Mouse (Mus musculus) NIH3T3 (cell line): ENCODE data around the gene Tmem243.

Source experiments
- DNase-seq: peaks from one replicate; pipeline ENCODE4 v3.0.0-alpha.2; 2012; ENCODE audit warnings: low read depth

The Tmem243 gene

DNA sequence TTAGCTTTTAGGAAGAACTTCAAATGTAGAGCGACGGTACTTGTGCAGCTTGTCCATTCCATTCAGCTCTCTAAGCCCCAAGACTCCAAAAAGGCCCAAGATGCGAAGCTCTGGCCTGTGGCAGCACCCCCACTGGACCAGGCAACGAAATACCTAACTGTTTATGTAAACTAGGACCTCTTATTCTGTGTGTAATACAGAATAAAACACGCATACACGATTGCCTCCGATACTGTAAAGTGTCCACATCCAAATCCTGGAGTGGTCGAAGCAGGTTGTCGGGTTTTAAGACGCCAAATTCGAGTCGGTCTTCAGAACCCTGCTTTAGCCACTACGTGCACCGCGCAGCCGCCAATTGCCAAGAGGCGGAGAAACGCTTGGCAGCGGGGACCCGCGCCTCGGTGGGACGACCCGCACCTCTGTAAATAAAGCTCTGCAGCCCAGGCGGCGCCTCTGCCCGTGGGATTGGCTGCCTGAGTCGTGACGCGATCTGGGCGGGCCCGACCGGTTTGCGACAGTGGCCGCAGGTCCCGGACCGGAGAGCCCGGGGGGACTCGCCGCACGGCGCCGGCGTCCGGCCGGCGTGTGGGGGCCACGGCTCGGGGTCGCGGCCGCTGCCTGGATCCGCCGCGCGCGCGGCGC lies at the start of gene Tmem243:
Gene Tmem243 (plus strand): TSS at position 462 of the 642 bp plus-strand sequence.
- peak; percentile 80 for DNase-seq

DNA sequence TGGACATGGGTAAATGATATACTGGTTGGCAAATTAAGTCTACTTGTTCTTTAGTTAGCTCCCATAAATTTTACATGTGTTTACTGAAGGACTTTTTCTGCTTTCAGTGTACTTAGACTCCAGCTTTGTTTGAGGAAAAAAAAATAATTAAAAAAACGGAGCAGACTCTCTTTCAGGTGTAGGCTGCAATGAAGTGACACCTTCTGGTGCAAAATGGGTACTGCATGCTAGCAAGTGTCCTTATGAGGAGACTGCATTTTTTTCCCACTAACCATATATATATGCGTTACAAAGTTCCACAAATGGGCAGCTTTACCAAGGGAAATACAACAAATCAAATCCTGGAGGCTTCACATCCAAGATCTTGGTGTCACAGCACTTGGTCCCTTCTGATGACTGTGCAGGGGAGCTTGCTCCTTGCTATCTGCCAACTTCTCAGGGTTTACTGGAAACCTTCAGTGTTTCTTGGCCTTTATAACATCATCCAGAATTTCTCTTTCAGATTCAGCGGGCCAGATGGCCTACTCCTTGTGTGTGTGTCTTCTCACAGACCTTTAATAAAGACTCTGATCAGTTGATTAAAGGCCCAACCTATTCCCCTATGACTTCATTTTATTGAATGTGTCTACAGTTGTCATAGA lies 44.3 kb upstream of the Tmem243 start:
- peak; percentile 86 for DNase-seq

DNA sequence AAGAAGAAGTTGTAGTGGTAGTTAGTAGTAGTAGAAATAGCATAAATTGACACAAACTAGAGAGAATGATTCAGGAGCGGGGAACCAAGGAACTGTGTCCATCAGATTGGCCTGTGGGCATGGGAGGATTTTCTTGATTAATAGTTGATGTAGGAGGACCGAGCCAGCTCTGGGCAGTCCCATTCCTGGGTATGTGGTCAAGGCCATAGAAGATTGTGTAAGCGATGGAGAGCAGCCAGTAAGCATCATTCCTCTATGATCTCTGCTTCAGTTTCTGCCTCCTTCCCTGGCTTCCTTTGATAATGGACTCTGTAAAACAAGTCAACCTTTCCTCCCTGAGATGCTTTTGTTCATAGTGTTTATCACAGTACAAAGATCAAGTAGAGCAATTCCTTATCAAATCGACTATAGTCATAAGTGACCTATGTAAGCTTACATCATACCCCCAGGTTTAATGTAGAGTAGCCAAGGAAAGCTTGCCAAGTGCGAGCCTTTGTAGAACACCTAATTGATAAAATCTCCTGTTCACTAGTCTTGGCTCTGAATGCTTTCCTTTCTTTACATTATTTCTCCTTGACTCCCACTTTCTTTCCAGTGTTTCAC lies 43.1 kb upstream of the Tmem243 start:
- DNase-seq = peak; percentile 63

DNA sequence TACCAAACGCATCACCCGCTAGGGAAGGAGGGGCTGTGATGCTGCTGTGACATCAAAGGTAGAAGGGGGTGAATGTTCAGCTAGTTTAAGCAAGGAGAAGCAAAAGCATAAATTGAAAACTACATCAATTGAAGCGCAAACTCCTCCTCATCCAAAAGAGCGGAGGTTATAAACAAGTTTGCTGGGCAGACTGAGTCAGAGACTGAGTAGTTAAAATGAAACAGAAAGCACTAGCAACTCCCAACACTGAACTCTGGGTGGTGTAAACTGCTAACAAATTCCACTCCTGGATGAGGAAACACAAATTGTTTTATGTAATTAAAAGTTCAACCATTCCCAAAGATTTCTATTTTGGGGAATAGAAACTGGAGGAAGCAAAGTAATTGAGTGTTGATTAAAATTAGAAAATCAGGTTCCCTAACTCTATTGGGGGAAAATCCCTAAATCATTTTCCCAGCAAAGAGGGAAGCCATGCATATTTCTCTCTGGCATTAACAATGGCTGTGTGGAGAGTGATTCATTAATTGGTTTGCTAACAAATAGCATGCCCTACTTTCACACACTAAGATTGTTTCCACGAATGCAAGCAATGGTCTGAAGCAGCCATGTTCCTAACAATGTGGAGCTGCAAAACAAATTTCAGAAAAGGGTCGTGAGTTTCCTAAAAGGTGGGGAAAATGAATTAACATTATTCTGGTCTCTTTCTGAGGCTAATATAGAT lies 41.0 kb upstream of the Tmem243 start:
- DNase-seq = peak; percentile 50

DNA sequence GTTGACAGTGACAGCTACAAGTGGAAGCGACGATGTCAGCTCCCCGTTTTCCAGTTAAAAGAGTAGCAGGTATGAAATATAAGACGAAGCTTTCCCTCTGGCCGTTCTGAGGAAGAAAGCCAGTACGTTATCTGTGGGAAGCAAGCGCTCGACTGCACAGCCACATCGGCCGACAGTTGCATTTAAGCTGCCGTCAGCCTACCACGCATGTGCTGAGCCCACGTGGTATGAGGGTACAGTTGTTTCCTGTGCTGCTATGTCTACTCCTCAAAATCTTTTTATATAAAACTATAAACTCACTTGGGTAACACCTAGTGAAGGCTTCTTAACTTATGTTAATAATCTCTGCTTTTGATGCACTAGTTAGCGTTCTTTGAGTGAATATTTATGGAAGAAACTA lies 40.2 kb upstream of the Tmem243 start:
- DNase-seq = no peak

DNA sequence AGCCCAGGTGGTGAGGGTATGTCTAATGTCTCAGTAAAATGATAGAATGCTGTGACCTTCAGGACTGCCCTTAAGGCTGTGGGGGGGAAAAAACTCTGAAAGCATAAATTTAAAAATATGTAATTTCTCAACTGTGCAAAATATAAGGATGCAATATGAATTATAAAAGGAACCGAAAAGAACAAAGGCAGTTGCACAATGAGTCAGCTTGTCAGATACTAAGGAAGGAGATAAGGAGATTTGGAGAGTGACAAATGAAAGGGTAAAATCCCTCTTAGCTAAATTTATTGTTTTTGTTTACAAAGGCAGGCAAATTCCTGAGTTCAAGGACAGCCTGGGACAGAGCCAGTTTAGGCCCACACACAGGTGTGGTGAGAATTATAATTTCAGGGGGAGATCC lies 36.3 kb upstream of the Tmem243 start:
- no peak for DNase-seq

DNA sequence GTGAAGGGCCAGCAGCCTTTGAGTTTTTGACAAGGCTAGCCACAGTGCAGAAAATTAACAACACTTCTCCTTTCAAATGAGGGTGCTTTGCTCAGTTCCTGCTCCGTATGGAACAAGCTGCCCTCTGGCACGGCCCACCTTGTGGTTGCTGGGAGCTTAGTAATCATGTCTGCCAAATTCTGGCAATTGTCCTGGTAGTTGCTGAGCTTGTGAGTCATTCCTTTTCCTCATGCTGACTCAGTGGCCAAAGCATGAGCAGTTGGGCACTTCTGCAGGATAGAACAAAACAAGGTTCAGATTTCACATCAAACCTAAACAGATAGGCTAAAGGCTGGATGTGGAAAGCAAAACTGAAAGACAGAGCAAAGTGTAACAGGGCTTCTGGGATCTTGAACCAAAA lies 31.6 kb upstream of the Tmem243 start:
- peak; percentile 95 for DNase-seq

DNA sequence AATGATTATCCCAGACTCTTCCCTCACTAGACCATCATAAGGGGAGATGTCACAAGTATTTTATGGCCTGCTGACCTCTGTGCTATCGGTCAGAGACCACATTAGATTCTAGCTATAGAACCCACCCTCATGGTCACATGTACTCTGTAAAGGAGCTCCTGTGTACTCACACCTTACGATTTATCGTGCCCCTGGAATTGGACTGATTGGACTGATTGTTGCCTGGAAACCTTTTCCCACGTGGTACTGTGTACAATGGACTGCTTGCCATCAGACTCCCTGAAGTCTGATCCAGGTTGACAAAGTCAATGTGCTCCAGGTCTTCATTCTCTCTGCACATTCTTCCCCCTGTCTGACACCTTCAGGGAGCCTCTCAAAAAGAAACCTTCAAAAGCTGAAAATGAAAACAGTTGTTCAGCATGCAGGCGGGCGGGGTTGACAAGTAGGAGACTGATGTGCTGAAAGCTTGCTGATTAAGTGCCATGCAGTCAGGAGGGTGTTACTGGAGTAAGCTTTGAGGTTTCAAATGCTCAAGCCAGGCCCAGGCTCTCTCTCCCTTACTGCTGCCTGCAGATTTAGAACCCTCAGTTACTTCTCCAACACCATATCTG lies 30.8 kb upstream of the Tmem243 start:
- peak; percentile 47 for DNase-seq

DNA sequence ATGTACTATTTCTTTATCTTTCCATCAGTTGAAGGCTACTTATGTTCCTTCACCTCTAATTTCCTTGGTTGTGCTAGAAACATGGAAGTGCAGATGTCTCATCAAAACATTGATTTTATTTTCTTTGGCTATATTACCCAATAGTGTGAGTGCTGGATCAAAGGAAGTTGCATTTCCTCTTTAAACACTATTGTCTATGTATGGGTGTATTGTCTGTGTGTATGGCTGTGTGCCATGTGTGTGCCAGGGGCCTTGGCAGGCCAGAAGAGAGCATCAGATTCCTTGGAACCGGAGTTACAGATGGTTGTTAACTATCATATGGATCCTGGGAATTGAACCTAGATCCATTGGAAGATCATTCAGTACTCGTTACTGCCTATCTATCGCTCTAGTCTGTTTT lies 29.1 kb upstream of the Tmem243 start:
- DNase-seq = no peak

DNA sequence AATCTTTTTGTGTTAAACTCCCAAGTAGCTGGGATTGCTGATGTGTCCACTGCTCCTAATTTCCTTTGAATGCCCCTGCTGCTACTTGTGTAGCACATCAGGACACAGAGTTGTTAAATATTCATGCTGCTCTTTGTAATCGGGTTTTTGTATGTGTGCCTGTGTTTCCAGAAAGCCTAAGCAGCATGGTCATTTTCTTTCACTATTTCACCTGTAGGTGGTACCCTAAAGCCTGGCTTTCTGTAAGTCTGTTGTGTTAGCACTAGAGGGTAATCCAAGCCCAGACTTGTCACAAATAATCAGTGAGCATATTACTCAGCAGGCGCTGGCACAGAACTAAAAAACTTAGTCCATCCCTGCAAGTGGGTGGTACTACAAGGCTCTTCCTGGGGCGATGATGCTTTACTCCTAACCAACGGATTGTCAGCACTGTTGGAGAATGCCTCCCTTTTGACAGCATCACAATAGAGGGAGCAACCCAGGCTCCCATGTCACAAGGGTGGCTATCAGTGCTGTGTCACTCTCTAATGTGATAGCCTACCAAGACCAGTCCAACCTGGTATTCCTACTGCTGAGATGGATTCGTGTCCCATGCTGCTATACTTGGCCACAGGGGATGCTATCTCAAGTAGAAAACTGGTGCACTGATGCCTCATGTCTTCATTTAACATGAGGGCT lies 27.2 kb upstream of the Tmem243 start:
- peak; percentile 93 for DNase-seq

DNA sequence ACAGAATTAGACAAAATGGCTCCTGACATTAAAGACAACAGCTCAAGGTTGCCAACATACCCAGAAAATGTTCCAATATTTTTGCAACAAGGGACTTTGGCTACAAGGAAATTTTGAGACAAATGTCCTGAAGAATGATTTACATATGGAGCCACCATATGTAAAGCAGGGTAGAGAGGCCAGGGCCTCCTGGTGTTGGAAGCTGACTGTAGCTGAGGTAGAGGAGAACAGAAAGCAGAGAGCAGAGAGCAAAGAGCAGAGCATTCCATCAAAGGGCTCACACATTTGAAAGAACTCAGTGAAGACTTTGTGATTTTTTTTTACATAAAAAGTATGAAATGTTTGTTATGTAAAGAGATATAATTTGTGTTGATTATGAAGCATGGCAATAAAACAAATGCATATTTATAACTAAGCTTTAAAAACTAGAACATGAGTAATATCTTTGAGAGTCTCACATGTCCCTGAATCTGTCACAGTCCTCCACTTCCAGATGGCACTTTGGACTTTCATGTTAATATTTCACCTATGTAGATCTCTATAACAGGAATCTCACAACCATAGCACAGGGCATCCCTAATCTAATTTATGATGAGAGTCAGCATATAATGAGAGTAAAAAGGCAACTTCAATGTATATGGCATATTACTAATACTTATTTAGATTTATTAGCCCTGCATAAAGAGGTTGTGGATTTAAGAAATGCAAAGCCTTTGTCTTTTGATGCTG lies 20.5 kb upstream of the Tmem243 start:
- DNase-seq = no peak

DNA sequence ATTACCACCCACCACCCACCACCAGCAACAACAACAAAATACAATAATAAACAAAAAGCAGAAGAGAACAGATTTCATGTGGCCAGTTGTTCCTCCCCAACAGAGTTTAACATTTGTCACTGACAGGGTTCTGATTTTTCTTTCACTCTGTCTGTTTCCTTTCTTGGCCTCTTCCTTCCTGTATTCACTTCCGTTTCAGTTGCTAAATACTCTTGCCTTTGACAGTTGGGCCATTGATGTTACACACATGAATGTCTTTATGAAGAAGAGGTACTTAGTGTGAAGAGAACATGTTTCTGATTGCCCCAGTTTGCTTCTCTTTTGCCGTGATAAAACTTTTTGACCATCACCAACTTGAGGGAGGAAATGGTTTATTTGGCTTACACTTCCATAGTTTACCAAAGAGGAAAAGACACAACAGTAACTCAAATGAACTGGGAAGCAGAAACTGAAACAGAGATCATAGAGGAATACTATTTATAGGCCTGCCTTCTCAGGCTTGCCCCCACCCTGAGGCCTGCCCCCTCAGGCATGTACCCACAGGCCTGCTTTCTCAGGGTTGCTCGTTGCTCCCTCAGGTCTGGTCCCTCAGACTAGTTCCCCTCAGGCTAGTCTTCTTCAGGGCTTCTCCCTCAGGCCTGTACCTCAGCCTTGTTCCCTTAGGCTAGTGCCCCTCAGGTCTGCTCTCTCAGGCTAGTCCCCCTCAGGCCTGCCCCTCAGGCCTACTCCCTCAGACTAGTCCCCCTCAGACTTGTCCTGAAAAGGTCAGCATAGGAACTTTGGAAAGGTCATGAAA lies 13.3 kb upstream of the Tmem243 start:
- no peak for DNase-seq

DNA sequence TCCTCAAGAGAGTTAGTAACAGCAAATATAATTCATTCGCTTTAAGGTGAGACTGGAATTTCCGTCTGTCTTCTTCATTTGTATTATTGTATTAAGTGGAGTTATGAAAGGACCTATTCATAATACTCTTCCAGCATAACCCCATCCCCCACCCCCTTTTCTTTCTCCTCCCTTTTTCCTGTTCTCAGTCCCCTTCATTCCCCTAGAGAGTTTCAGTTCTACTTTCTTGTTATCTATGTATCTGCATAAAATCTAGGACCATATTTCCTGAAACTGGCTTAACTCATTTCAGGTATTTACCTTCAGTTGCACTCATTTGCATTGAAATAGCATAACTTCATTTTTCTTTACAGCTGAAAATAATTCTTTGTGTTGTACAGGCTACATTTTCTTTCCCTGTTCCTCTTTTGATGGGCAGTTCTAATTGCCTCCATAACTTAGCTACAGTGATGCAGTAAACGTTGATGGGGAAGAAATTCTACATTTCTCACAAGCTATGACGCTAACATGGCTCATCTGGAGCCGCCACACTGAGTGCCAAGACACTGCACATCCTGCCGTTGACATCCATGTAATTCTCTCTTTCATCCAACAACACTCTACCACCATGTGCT lies 9.9 kb upstream of the Tmem243 start:
- no peak for DNase-seq

DNA sequence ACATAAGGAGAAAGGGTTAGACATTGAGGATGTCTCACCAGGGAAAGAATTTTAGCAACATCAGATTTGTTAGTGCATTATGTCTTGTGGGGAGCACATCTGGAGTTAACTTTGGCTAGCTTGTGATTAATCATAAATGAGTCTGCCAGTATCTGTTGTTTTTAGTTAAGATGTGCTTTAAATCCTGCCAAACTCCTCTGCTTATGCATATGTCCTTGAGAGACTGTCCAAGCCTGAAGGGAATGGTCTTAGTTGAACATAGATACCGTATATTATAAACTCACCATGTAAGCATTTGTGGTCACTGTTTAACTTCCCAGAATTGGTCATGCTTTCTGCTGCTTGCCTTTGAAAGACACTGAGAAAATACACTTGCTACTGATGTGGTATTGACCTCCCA lies 7.8 kb upstream of the Tmem243 start:
- DNase-seq = peak; percentile 62

DNA sequence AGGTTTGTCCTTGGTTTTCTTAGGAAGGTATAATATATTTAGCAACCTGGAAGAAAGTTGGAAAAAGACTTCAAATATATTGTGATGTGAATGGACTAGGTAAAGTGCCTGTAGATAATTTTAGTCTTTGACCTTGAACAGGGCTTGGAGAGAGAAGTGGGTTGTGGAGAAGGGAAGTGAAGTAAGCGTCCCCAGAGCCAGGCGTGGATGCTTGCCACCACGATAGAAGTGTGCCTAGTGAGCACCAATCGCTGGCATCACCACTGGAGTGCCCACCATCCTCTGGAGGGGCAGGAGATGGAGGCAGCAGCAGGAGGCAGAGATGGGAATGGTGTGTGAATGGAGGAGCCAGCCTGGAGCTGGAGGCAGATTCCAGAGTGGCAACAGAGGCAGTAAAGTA lies 7.0 kb upstream of the Tmem243 start:
- DNase-seq = no peak

DNA sequence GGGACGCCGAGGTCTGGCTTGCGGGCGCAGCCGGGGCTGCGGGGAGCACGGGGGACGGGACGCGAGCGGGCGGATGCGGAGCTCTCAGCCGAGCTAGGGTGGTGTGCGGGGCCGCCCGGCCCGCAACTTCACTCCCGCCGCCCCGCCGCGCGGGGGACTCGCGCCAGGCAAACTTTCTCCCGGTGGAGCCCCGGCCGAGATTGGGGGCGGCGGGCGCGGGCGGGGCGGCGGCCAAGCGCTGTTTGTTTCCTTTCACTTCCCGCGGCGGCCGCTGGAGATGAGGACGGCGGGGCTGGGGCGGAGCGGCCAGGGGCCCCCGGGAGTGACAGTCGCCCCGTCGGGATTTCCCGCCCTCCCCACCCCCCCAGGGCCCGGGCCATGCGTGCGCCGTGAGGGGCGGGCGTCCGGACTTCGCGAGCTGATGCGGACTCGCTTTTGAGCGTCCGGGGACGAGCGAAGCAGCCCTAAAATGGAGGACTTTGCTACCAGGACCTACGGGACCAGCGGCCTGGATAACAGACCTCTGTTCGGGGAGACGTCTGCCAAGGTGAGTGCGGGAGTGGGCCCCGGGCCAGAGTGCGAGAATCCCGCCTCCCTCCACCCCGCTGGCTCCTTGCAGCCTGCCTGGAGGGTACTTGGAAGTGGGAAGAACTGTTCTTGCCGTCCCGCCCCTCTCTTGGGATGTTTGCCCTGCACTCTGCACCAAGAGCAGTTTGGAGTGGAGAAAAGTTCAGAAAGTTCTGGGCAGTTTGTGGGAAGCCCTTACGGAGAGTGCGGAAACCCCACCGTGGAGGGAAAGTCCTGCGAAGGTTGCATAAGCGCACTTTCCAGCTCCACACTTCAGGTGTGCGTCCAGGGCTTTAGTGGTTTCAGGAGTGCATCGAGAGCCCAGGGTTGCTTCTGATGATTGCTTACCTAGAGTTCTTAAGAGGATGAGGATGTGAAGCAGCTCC lies 657 bp downstream of the Tmem243 start:
- peak; percentile 61 for DNase-seq

DNA sequence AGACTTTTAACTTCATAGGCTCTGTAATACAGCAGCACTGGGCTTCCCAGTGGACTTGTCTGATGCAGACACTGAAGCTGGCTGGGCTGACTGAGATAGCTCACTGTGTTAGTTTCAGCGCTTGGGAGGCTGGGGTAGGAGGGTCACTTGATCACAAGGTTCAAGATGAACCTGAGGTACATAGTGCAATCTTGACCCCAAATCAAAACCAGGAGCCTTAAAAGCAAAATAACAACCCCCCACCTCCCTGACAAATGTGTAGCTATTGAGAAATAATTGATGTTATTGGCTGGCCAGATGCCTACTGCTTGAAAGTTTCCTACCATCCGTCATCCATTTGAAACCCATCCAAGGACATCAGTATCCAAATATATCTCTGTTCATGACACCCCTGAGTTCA lies 2.2 kb downstream of the Tmem243 start:
- peak; percentile 27 for DNase-seq

DNA sequence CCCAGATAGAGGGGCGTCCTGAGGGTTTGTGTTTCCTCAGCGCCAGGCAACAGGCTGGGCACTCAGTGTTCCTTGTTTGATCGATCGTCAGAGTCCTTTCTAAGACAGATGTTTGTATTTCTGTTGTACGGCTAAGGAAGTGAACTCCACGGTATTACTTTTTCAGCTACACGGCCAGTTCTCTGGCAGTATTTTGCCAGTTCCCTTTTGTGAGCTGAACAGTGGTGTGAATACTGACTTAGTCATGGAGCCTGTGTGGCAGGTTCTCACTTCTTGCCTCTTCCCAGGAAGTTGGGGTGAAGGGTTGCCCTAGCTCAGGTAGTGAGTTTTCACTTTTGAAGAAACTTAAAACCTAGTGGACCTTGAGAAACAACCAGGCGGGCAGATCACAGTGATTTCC lies 3.5 kb downstream of the Tmem243 start:
- DNase-seq = no peak

DNA sequence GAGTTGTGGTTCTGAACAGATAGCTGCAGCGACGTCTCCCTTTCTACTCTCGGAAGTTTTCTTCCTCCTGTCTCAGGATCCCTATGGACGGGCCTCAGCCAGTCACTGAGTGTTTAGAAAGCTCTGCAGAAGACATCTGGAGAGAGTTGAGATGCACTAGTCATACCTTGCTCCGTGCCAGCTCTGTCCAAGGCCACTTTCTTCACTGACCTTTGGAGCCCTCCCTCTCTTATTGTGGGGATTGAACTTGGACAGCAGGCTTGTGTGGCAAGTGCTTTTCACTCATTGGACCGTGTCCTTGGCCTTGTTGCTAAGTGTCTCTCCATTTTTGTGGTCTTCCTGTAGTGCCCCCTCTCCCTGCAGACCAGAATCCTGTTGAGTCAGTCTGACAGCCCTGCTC lies 6.3 kb downstream of the Tmem243 start:
- DNase-seq = peak; percentile 22
